Mouse (Mus musculus): ENCODE data around the gene Ceacam16.

DNA sequence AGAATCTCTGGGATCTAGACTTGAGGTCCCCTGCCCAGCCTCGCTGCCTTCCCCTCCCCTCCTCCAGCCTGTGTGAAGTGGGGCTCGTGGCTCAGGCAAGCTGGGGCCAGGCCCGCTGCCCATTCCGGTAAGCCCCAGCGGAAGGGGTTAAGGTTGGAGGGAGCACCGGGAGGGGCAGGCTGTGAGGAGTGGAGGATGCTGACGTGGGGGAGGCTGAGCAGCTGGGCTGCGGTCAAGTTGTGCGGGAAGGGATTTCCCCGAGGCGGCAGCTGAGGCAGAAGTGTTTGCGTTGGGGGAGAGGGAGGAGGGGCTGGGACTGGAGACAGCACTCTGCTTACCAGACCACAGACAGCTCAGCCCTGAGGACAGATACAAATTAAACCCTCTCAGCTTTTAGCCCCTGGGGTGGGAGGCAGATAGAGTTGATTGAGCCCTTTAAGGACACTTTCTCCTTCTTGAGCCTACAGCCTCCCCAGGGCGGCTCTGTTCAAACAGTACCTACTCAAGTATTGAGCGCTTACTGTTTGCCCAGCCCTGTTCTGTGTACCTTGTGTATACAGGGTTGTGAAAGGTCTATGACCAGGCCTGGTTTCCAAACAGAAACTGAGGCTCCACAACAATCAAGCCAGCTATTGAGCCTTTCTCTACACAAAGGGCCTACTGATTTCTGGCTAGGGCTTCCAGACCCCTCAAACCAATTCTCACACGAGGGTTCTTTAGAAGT is 43.6 kb downstream of the Ceacam16 start:
- TF ChIP-seq CTCF (IDR thresholded peaks at IDR 0.05; ENCODE audit: borderline replicate concordance, insufficient read depth, low read depth, low read length) (no peak), POLR2A (IDR thresholded peaks at IDR 0.05; ENCODE audit: borderline replicate concordance, insufficient read depth, low read length) (no peak)

Data from cerebellum, adult 2 months (tissue).